12 mouse cellular contexts compared by ENCODE assay signal in genomic region chr3:37365144-37365543, GRCm38 (mm10). TPM values are rescaled to one million over a fixed set of nuclear protein-coding genes. Genes with fewer than 3 reads are reported as not detected.
"Had no signal": no experiment of that assay in that cellular context is flagged by ENCODE, and none has a peak within 500 bp of the region (broad histone marks: within the 10 kb centered on the region; RNA-seq: fewer than 3 reads in every experiment).

No protein-coding gene starts in this region.

- H3K36me3 ChIP-seq: limb, embryonic 12.5 days; liver, embryonic 13.5 days; midbrain, embryonic 13.5 days had no signal

- H3K9ac ChIP-seq: limb, embryonic 12.5 days; liver, embryonic 13.5 days; liver, postnatal 0 days; midbrain, embryonic 13.5 days had no signal

- H3K27me3 ChIP-seq: limb, embryonic 12.5 days; liver, embryonic 13.5 days; midbrain, embryonic 13.5 days had no signal

- ATAC-seq: liver, postnatal 0 days; midbrain, embryonic 13.5 days had no signal

- H3K9me3 ChIP-seq: limb, embryonic 12.5 days; liver, embryonic 13.5 days; midbrain, embryonic 13.5 days had no signal

- H3K4me2 ChIP-seq: limb, embryonic 12.5 days; liver, embryonic 13.5 days; midbrain, embryonic 13.5 days had no signal

- DNase-seq: kidney, adult 9 months; kidney, postnatal 36 days; layer of hippocampus, adult 9-11 months; liver; liver, embryonic 13.5 days; liver, postnatal 0 days; thymus, adult 18-20 months; thymus, postnatal 14 days had no signal

- H3K4me3 ChIP-seq: limb, embryonic 12.5 days; liver, embryonic 13.5 days; midbrain, embryonic 13.5 days had no signal

- H3K4me1 ChIP-seq: limb, embryonic 12.5 days; liver, embryonic 13.5 days; midbrain, embryonic 13.5 days had no signal

- H3K27ac ChIP-seq: kidney, postnatal 0 days; limb, embryonic 12.5 days; liver, embryonic 13.5 days; macrophage; midbrain, embryonic 13.5 days had no signal

RNA-seq across cellular contexts. Expression of gene Fgf2, which starts 17.0 kb away (rescaled TPM):
- polyA plus RNA-seq: macrophage had no signal
